Mouse (Mus musculus): ENCODE measurements at regions not wholly inside any gene's neighbourhood (a gene's known extent, or its start where the extent isn't known, plus 50 kb on each side); places are given as distances from the start of the nearest gene placed in this dataset.
A peak's percentile ranks its signal among the peaks of the same experiment; 100 is the strongest.

DNA sequence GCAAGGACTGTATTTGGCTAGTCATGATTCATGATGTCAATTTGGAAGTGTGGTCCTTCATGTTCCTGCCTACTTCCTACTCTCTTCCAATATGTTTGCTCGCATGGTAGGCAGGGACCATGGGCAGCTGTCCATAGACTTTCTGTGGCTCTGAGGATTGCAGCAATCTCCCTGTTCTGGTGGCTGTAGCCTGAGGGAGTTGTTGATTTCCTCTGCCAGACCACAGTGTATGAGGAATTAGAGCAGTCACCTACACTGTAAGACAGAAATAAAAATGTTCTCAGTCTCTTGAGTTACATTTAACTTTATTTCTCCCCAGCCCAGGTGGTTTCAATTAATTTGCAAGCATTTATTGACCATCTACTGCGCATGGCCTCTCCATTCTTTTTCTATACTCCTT lies 190.5 kb downstream of the 4930564D02Rik start:
- WGBS, result 89% methylated on average over 2 of the region's 2 CpGs
- H3K27ac ChIP-seq (ENCODE audit: control insufficient read depth, insufficient read depth, low read length), result no peak overlapping the region
- no peak for TF ChIP-seq CTCF (IDR thresholded peaks at IDR 0.05; ENCODE audit: borderline replicate concordance, control insufficient read depth, extremely low read depth, insufficient read depth, low read length, poor library complexity)
- no peak for TF ChIP-seq POLR2A (IDR thresholded peaks at IDR 0.05; ENCODE audit: control insufficient read depth, extremely low read depth, insufficient read depth, low read length, poor library complexity)
- H3K36me3 ChIP-seq (ENCODE audit: control insufficient read depth, insufficient read depth, low read length), result no peaks in the 10 kb centered on the region
- DNase-seq, result no peak
- no peaks in the 10 kb centered on the region for H3K27me3 ChIP-seq (ENCODE audit: control insufficient read depth, insufficient read depth, low read length)
- no peak overlapping the region for H3K4me3 ChIP-seq (ENCODE audit: control insufficient read depth, insufficient read depth, low read length)
- no peaks in the 10 kb centered on the region for H3K4me1 ChIP-seq (replicated peaks; ENCODE audit: control insufficient read depth, insufficient read depth, low read length)

DNA sequence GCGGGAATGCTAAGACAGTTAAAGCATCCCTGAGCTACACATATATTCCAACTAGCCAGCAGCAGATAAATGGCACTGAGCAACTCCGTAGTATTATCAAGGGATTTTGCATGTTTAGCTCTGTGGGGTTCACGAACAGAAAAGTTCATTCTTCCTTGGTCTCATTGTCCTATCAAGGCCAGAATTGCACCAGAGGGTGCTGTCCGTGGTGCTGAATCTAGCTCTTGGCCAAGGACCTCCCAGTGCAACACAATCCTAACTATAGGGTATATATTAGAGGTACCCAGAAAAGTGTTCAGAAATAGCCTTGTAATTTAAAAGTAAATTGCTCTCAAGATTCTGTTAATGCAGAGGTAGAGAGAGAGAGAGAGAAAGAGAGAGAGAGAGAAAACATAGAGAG lies 176.9 kb upstream of the Kcnd3 start:
- DNase-seq, result peak; percentile 19
- no peaks in the 10 kb centered on the region for H3K27me3 ChIP-seq (ENCODE audit: control insufficient read depth, insufficient read depth, low read length)
- 34% methylated on average over 4 of the region's 4 CpGs for WGBS

DNA sequence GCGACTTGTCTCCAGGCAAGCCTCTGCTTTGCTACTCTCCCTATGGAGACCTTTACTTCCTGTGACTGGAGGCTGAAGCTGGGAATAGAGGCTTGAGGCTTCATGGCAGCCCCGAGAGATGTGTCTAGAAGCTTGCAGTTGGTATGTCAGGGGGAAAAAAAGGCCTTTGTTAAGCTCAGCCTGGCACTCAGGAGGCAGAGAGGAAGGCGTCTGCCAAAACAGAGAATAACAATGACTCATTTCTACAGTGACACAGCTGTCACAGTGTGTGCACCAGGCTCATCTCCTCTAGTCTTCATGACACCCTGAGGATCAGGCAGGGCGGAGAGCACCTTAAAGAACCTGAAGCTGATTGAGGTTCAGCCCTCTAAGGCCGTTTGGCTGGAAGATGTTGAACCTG lies 171.2 kb upstream of the Kcnd3 start:
- 84% methylated on average over 5 of the region's 5 CpGs for WGBS
- no peak overlapping the region for H3K27ac ChIP-seq (ENCODE audit: control insufficient read depth, insufficient read depth, low read length)
- no peaks in the 10 kb centered on the region for H3K4me1 ChIP-seq (replicated peaks; ENCODE audit: control insufficient read depth, insufficient read depth, low read length)
- no peaks in the 10 kb centered on the region for H3K36me3 ChIP-seq (ENCODE audit: control insufficient read depth, insufficient read depth, low read length)
- H3K27me3 ChIP-seq (ENCODE audit: control insufficient read depth, insufficient read depth, low read length), result no peaks in the 10 kb centered on the region
- no peak for TF ChIP-seq CTCF (IDR thresholded peaks at IDR 0.05; ENCODE audit: borderline replicate concordance, control insufficient read depth, extremely low read depth, insufficient read depth, low read length, poor library complexity)
- no peak for TF ChIP-seq POLR2A (IDR thresholded peaks at IDR 0.05; ENCODE audit: control insufficient read depth, extremely low read depth, insufficient read depth, low read length, poor library complexity)
- no peak overlapping the region for H3K4me3 ChIP-seq (ENCODE audit: control insufficient read depth, insufficient read depth, low read length)
- no peak for DNase-seq

More for the DNA sequence above, 176.9 kb upstream of the Kcnd3 start:
- Histone ChIP-seq H3K4me3 (ENCODE audit: control insufficient read depth, insufficient read depth, low read length) (no peak overlapping the region), H3K27ac (ENCODE audit: control insufficient read depth, insufficient read depth, low read length) (no peak overlapping the region), H3K36me3 (ENCODE audit: control insufficient read depth, insufficient read depth, low read length) (no peaks in the 10 kb centered on the region), H3K4me1 (replicated peaks; ENCODE audit: control insufficient read depth, insufficient read depth, low read length) (no peaks in the 10 kb centered on the region)
- TF ChIP-seq CTCF (IDR thresholded peaks at IDR 0.05; ENCODE audit: borderline replicate concordance, control insufficient read depth, extremely low read depth, insufficient read depth, low read length, poor library complexity) (no peak), POLR2A (IDR thresholded peaks at IDR 0.05; ENCODE audit: control insufficient read depth, extremely low read depth, insufficient read depth, low read length, poor library complexity) (no peak)

DNA sequence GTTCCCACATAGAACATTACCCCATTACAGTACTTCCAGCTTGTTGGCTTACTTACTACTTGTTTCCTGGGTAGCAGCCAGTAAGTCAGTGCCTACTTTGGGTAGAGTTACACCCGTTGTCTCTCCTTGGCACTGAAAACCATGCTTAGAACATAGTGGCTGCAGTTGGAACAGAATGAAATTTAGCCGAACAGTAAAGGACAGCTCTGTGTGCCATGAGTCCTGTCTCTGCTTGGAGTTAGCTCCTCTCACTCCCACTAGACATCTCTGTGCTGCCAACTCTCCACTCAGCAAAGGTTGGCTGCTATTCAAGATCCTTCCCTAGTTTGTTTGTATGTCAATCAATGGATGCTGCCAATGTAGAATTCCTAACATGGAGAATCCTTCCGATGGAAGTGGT lies 170.4 kb upstream of the Kcnd3 start:
- TF ChIP-seq CTCF (IDR thresholded peaks at IDR 0.05; ENCODE audit: borderline replicate concordance, control insufficient read depth, extremely low read depth, insufficient read depth, low read length, poor library complexity) (no peak), POLR2A (IDR thresholded peaks at IDR 0.05; ENCODE audit: control insufficient read depth, extremely low read depth, insufficient read depth, low read length, poor library complexity) (no peak)

DNA sequence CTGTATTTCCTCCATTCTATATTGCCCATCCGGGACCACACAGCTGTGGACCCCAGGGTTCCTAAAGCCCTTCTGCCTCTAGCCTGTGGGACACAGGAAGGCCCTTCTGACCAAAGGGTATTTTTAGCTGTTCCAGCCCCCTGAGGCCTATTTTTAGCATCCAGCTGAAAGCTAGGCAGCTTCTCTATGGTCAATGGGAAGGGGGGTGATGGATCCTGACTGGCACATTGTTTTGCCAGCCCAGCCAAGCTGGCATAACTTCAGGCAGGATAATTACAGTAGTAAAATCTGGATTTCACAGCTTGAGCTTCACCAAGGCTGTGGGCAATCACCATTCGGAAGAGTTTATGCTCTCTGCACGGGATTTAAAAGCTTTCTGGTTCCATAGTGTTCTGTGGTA lies 153.9 kb upstream of the Kcnd3 start:
- Histone ChIP-seq H3K4me1 (replicated peaks; ENCODE audit: control insufficient read depth, insufficient read depth, low read length) (no peaks in the 10 kb centered on the region), H3K36me3 (ENCODE audit: control insufficient read depth, insufficient read depth, low read length) (no peaks in the 10 kb centered on the region), H3K27ac (ENCODE audit: control insufficient read depth, insufficient read depth, low read length) (no peak overlapping the region), H3K4me3 (ENCODE audit: control insufficient read depth, insufficient read depth, low read length) (no peak overlapping the region), H3K27me3 (ENCODE audit: control insufficient read depth, insufficient read depth, low read length) (no peaks in the 10 kb centered on the region)
- no peak for DNase-seq
- 91% methylated on average over 3 of the region's 3 CpGs for WGBS
- TF ChIP-seq CTCF (IDR thresholded peaks at IDR 0.05; ENCODE audit: borderline replicate concordance, control insufficient read depth, extremely low read depth, insufficient read depth, low read length, poor library complexity) (no peak), POLR2A (IDR thresholded peaks at IDR 0.05; ENCODE audit: control insufficient read depth, extremely low read depth, insufficient read depth, low read length, poor library complexity) (no peak)

More for the DNA sequence above, 170.4 kb upstream of the Kcnd3 start:
- Histone ChIP-seq H3K27me3 (ENCODE audit: control insufficient read depth, insufficient read depth, low read length) (no peaks in the 10 kb centered on the region), H3K4me3 (ENCODE audit: control insufficient read depth, insufficient read depth, low read length) (no peak overlapping the region), H3K4me1 (replicated peaks; ENCODE audit: control insufficient read depth, insufficient read depth, low read length) (no peaks in the 10 kb centered on the region), H3K27ac (ENCODE audit: control insufficient read depth, insufficient read depth, low read length) (no peak overlapping the region), H3K36me3 (ENCODE audit: control insufficient read depth, insufficient read depth, low read length) (no peaks in the 10 kb centered on the region)
- DNase-seq, result no peak
- WGBS, result 93% methylated on average over 3 of the region's 3 CpGs

DNA sequence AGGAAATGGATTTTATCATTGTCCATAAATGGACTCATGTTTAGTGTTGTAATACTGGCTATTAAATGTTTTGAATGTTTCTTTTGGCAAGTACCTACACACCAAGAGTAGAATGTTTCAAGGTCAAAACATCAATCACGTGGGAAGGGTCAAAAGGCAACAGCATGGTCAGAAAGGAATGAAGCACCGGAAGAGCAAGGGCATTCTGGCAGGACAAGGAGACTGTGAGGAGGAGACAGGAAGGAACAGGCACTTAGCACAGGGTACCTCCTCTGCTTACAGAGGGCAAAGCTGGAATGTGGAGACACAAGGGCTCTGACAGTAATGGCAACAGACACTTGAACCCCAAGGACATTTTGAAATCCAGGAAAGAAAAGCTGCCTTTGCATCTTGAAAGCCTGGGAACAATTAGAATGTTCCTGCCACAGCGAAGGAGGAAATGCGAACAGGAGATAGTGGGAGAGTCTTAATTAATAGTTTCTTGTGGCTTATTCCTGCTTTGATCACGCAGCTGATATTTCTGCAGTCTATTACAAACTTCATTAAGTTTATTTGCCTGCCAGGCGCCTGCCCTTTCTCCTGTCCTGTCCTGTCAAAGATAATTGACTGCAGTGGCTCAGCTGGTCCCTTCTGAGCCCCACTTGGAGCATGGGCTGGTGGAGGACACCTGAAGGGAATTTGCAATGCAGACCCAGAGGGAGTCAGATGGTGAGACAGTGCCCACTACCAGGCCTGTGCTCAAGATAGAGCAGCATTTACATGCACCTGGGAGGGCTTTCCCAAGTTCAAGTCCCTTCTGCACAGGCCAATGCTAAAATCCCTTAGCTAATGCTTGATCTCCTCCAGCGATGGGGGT lies 151.2 kb upstream of the Kcnd3 start:
- no peak for DNase-seq
- Histone ChIP-seq H3K4me1 (replicated peaks; ENCODE audit: control insufficient read depth, insufficient read depth, low read length) (no peaks in the 10 kb centered on the region), H3K27ac (ENCODE audit: control insufficient read depth, insufficient read depth, low read length) (no peak overlapping the region), H3K27me3 (ENCODE audit: control insufficient read depth, insufficient read depth, low read length) (no peaks in the 10 kb centered on the region), H3K36me3 (ENCODE audit: control insufficient read depth, insufficient read depth, low read length) (no peaks in the 10 kb centered on the region), H3K4me3 (ENCODE audit: control insufficient read depth, insufficient read depth, low read length) (no peak overlapping the region)
- TF ChIP-seq CTCF (IDR thresholded peaks at IDR 0.05; ENCODE audit: borderline replicate concordance, control insufficient read depth, extremely low read depth, insufficient read depth, low read length, poor library complexity), result no peak
- TF ChIP-seq POLR2A (IDR thresholded peaks at IDR 0.05; ENCODE audit: control insufficient read depth, extremely low read depth, insufficient read depth, low read length, poor library complexity), result no peak
- 68% methylated on average over 7 of the region's 7 CpGs for WGBS

All from thymus, adult 2 months (tissue).